Mouse (Mus musculus) left cerebral cortex, adult 2 months (tissue): ENCODE results near the gene Tenm4. TPM values are rescaled to one million over a fixed set of nuclear protein-coding genes. Genes with fewer than 3 reads are reported as not detected.

Experiments
- DNase-seq, 2 experiments: peaks; one replicate each; pipeline ENCODE4 v3.0.0; 2021 to 2022; ENCODE audit warnings: low spot score in 2 of 2, mixed read lengths in 1 of 2; ENCODE audit errors: extremely low spot score in 1 of 2
- H3K27ac ChIP-seq: fragments of 200-600 bp; 2 replicates; pipeline ENCODE4 v1.8.1; 2022
- H3K4me3 ChIP-seq: fragments of 200-600 bp; 2 replicates; pipeline ENCODE4 v1.8.1; 2022
- CTCF ChIP-seq: fragments of 200-600 bp; IDR thresholded peaks from 2 replicates; pipeline ENCODE4 v1.8.1; 2022; ENCODE audit warnings: antibody characterized with exemption, mild to moderate bottlenecking, moderate library complexity
- intact Hi-C: fragments of 180-260 bp; cut with DNase I; formaldehyde crosslinking; loops from one replicate; pipeline ENCODE4 v1.15.1; 2025
- total RNA-seq, 2 experiments: library from RNA; stranded (reverse); gene quantifications; 2 replicates each; pipeline ENCODE4 v1.2.3; 2021

Gene Tenm4
- total RNA-seq, 2 experiments from 2014 or later, result 158 to 160 TPM

DNA sequence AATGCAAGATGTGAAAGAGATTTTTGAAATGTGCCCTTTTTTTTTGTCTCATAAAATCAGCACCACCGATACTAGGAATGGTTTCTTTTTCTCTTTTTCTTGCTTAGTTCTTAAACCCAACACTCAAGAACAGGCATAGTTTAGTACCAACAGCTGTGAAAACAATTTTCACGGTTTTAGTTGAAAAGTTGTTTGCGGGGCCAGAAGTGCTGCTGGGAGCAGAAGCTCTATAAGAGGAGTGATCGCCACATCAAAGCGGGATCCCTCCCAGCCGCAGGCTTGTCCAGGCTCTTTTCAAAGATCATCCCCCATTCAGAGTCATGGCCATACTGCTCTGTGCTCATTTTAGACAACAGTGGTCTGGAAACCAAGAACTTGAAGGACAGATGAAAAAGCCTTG is 137.1 kb downstream of the Tenm4 start:
- DNase-seq, result no peak
- intact Hi-C loops, result no loop called here
- no peak overlapping the region for H3K4me3 ChIP-seq
- no peak for TF ChIP-seq CTCF
- no peak overlapping the region for H3K27ac ChIP-seq

DNA sequence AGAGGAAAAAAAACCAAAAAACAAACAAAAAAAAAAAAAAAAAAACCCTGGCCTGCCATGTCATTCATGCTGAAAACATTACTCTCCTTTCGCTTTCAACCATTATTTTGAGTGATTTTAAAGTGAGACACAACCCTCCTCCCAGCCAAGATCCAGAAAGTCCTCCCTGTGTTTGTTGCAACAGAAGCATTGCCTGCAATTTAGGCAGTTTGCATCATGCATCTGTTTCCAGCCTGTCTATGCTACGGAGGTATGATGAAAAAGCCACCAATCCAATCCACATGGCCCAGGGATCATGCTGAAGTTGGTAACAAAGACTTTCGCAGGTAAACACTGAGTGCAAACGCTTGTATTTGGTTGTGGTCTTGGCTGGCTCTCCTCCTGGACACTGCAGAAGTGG is 158.3 kb downstream of the Tenm4 start:
- DNase-seq, result no peak
- TF ChIP-seq CTCF, result no peak
- intact Hi-C loops, result no loop called here
- no peak overlapping the region for H3K4me3 ChIP-seq
- no peak overlapping the region for H3K27ac ChIP-seq

DNA sequence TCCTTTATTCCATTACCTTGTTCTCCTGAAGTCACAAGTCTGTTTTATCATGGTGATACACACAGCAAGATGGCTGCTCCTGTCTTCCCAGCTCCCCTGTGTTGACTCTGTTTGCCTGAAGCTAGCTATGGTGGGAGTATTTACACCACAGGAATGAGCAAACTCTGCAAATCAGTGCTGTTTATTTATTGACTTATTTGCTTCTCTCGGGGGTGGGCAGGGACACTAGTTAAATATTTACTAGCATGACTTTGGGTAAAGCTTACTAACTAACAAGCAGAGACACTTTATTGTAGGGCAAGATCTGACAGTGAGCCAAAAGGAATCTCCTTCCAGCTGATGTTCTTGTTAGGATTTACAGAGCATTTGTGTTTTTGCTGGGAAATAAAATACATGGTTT is 160.1 kb downstream of the Tenm4 start:
- TF ChIP-seq CTCF, result no peak
- no peak overlapping the region for H3K27ac ChIP-seq
- intact Hi-C loops, result no loop called here
- no peak overlapping the region for H3K4me3 ChIP-seq
- DNase-seq, result no peak

DNA sequence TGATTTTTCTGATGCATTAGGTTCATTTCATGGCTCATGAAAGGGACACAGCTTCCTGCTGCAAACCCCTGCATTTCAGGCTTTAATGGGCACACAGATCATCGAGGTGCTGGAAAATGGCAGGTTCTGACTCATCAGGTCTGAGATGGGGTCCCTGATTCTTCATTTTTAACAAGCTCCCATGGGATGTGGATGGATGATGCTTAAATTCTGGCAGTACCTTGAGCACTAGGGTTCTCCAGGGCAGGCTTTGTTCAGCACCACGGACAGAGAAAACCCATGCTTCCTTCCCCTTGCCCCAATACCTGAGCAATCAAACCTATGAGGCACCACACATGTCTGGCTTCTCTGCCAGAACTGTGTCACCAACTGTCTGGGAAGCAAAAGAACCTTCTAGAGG is 163.3 kb downstream of the Tenm4 start:
- intact Hi-C loops, result no loop called here
- H3K27ac ChIP-seq, result no peak overlapping the region
- no peak overlapping the region for H3K4me3 ChIP-seq
- TF ChIP-seq CTCF, result no peak
- DNase-seq, result no peak

DNA sequence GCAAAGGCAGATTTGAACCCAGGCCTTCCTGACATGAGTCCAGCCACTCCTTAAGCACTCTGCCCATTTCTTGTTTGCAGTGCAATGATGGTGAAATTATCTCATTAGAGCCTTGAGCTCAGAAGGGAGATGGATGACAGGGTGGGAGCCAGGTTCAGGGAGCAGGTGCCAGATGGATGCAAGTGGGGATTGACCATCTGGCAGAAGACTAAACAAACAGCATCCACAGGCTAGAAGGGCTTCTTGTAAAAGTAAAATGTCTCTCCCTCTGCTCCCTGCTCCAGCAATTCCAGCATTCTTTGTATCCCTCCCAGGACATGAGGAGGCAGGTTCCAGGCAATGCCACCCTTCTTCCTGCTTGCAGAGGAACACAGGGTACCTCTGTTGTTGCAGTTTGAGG is 165.3 kb downstream of the Tenm4 start:
- TF ChIP-seq CTCF, result no peak
- DNase-seq, result no peak
- Histone ChIP-seq H3K4me3 (no peak overlapping the region), H3K27ac (no peak overlapping the region)
- intact Hi-C loops, result no loop called here

DNA sequence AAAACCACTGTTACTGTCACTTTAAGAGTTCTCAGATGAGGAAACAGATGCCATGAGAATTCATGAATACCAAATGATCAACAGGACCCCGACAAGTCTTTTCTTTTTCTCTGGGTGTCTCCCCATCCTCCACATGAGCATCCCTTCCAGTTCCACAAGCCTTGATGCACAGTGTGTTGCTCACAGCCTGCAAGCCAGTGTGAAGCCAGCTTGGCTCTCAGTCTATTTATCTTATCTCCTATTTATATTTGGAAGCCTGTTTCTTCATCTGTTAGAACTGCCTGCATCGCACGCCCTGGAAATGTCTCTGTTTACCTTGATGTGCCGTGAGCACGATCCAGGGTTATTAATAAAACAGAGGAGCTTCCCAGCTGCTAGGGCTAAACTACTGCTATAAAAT is 169.8 kb downstream of the Tenm4 start:
- no peak for TF ChIP-seq CTCF
- Histone ChIP-seq H3K27ac (no peak overlapping the region), H3K4me3 (no peak overlapping the region)
- intact Hi-C loops, result no loop called here
- peak in 1 of 2 experiments; percentile 19 for DNase-seq

DNA sequence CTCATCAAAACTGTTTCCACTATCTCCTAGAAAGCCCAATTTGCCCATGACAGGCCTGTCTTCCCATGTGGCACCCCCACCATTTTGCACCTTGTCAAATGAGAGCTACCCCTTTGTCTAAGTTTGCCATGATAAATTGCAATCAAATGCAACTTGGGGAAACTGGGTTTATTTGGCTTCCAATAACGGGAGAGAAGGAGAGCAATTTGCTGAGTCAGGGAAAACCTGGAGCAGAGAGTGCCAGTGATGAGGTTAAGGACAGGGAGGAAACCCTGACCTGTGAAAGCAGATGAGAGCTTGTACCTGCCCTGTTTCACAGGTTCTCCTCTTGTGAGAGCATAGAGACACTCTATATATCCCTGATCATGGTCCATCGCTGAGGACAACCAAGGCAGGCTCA is 170.4 kb downstream of the Tenm4 start:
- TF ChIP-seq CTCF, result no peak

DNA sequence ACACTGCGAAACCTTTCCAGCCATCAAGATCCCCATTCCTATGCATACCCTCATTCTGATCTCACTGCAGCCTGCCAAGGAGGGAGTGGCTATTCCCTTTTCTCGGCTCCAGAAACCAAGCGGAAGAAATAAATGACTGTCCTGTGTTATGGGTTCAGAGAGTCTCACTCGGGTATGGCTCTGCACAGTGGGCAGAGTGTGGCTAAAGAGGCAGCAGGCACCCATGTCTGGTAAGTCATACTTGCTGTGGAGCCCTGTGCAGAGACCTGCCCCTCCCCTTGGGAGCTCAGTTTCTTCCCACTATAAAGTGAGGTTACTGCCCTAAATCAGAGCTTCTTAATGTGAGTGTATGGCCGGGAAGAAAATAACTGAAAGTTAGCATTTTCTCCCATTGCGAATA is 171.9 kb downstream of the Tenm4 start:
- intact Hi-C loops, result no loop called here
- no peak for TF ChIP-seq CTCF
- H3K4me3 ChIP-seq, result no peak overlapping the region
- H3K27ac ChIP-seq, result no peak overlapping the region
- no peak for DNase-seq

More for the DNA sequence above, 170.4 kb downstream of the Tenm4 start:
- DNase-seq, result no peak
- Histone ChIP-seq H3K4me3 (no peak overlapping the region), H3K27ac (no peak overlapping the region)
- intact Hi-C loops, result no loop called here

DNA sequence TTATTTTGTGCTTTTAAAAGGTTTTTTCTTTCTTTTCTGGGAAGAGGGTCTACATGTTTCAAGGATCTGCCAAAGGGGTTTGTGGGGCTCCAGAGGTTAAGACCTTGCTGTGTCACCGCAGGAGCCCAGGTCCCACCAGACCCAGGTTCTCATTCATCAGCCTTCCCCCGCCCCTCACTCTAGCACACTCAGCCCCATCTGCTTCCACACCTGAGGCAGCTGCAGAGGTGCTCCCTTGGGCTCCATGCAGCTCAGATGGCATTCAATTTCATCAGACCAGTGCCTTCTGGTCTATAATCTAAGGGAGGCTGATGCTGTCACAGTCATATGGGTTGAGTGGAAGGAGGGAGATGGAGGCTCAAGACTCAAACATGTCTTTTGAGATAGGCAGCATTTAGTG is 172.6 kb downstream of the Tenm4 start:
- TF ChIP-seq CTCF, result no peak
- Histone ChIP-seq H3K27ac (no peak overlapping the region), H3K4me3 (no peak overlapping the region)
- DNase-seq, result no peak
- intact Hi-C loops, result no loop called here

DNA sequence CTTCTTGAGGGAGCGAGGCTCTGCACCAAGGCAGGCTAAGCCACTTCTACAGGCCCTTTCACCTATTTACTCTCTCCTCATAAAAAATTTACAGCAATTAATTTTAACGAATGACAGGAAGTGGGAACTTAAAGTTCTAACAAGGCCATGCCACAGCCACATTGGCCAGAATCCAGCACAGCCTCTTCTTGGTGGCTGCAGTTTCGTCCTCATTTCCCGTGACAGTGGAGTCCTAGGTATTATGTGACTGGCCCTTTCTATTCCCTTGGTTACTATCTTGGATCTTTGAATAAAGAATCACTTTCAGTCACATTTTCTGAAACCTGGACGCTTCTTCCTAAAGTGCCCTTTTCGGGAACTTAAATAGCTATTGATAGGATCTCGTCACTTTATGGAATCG is 181.6 kb downstream of the Tenm4 start:
- DNase-seq, result no peak
- Histone ChIP-seq H3K27ac (no peak overlapping the region), H3K4me3 (no peak overlapping the region)
- intact Hi-C loops, result no loop called here
- TF ChIP-seq CTCF, result no peak

DNA sequence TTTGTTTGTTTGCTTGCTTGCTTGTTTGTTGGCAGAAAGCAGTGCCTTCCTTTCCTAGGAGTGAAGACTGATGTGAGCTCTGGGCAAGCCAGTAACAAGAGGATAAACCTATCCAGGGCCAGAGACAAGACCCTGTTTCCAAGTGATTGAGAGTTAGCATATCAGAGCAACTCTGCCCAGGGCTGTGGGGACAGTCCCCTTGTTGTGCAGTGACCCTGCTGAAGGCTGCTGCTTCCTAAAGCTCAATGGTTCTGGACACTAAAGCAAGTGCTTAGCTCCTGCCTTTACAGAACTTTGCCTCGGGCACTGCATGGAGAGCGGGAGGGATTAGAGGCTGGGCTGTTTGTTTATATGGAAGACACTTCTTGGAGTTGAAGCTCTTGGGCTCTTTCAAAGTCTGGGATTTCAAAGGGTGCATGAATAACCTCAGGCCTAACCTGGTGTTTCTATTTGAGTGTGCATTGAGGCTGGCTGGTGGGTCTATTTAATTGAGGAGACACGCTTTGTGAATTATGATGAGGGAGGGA is 185.3 kb downstream of the Tenm4 start:
- DNase-seq, result no peak
- intact Hi-C loops, result no loop called here

DNA sequence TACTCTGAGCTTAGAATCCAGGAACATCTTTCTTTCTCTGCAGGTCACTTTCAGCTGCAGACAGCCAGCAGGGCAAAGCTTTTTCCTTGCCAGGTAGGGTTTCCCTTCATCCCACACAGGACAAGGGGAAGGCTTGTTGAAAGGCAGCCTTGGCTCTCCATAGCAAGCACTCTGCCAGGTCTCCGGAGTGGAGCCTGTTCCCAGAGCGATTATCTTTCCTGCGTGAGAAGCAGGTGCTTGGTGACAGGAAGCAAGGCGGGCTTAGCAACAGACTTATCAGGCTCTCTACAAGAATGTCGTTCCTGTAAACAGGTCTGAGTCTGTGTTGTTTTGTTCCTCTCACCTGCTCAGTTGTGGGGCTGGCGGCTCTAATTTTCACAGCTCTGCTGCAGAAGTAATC is 186.5 kb downstream of the Tenm4 start:
- no peak for DNase-seq
- Histone ChIP-seq H3K4me3 (no peak overlapping the region), H3K27ac (no peak overlapping the region)
- intact Hi-C loops, result no loop called here
- no peak for TF ChIP-seq CTCF

More for the DNA sequence above, 185.3 kb downstream of the Tenm4 start:
- Histone ChIP-seq H3K27ac (no peak overlapping the region), H3K4me3 (no peak overlapping the region)
- TF ChIP-seq CTCF, result no peak

DNA sequence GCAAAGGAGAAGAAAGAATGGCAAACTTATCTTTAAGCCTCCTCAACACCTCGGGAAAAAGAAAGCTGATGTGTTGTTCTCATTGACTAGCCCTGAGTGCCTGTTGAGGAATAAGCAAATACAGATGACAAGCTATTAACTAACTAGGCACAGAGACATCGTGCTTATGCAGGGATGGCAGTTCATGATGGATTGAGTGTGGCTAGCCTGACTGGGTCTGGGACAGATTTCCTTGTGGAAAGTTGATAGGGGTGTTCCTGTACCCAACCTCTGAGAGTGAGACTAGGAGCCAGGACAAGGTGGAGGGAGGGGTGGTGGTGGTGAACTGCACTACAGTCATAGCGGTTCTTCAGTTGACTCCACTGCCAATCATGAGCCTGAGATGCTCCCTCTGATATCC is 192.3 kb downstream of the Tenm4 start:
- TF ChIP-seq CTCF, result no peak
- Histone ChIP-seq H3K27ac (no peak overlapping the region), H3K4me3 (no peak overlapping the region)
- no peak for DNase-seq
- intact Hi-C loops, result no loop called here
